Mouse (Mus musculus) forebrain, embryonic 15.5 days (tissue): ENCODE data around the gene Tbx21. TPM values are rescaled to one million over a fixed set of nuclear protein-coding genes. Genes with fewer than 3 reads are reported as not detected.
A peak's percentile ranks its signal among the peaks of the same experiment; 100 is the strongest.

ENCODE experiments used
- ATAC-seq: fragments of 200-750 bp; cut with Nextera tagmentation; replicated peaks from 2 replicates; pipeline ENCODE4 v1.8.0; 2017; ENCODE audit warnings: mild to moderate bottlenecking, moderate TSS enrichment, moderate library complexity
- H3K27ac ChIP-seq: fragments of 300-500 bp; sonication (generic); replicated peaks from 2 replicates; pipeline ENCODE4 v1.5.1; 2015; ENCODE audit warnings: mild to moderate bottlenecking, inconsistent platforms
- H3K27me3 ChIP-seq: fragments of 300-500 bp; sonication (generic); 2 replicates; pipeline ENCODE4 v1.6.1; 2015; ENCODE audit warnings: inconsistent platforms
- H3K36me3 ChIP-seq: fragments of 300-500 bp; sonication (generic); 2 replicates; pipeline ENCODE4 v1.6.1; 2015; ENCODE audit warnings: mild to moderate bottlenecking, inconsistent platforms
- H3K4me1 ChIP-seq: fragments of 300-500 bp; sonication (generic); 2 replicates; pipeline ENCODE4 v1.6.1; 2015; ENCODE audit warnings: inconsistent platforms
- H3K4me2 ChIP-seq: fragments of 300-500 bp; sonication (generic); replicated peaks from 2 replicates; pipeline ENCODE4 v1.6.1; 2015; ENCODE audit warnings: mild to moderate bottlenecking, inconsistent platforms
- H3K4me3 ChIP-seq: fragments of 300-500 bp; sonication (generic); 2 replicates; pipeline ENCODE4 v1.5.1; 2015; ENCODE audit warnings: mild to moderate bottlenecking, inconsistent platforms
- H3K9ac ChIP-seq: fragments of 300-500 bp; sonication (generic); replicated peaks from 2 replicates; pipeline ENCODE4 v1.6.1; 2015; ENCODE audit warnings: mild to moderate bottlenecking, inconsistent platforms
- H3K9me3 ChIP-seq: fragments of 300-500 bp; sonication (generic); 2 replicates; pipeline ENCODE4 v1.6.1; 2016; ENCODE audit warnings: inconsistent platforms
- WGBS: fragments of 180-500 bp; shearing (Covaris S2); methylation state at CpG from one replicate; pipeline ENCODE4 v1.1.7; 2015; ENCODE audit warnings: mixed read lengths; 5-methylcytosine and 5-hydroxymethylcytosine counted together
- polyA plus RNA-seq: library from polyadenylated mRNA; unstranded; fragments of >200 nt; fragmentation: Nextera tagmentation; extraction: Ambion mirVana; gene quantifications from 2 replicates; pipeline ENCODE4 v1.2.1, GENCODE M21; 2015

The Tbx21 gene
- polyA plus RNA-seq, 1 experiment from 2014 or later = 0.22 TPM

GRCm38 (mm10) chr11:97071129-97071528 lies 44.0 kb downstream of the Tbx21 start:
- H3K27ac ChIP-seq = no peak overlapping the region
- H3K9ac ChIP-seq = no peak overlapping the region
- H3K4me3 ChIP-seq = no peak overlapping the region
- H3K9me3 ChIP-seq = no peaks in the 10 kb centered on the region
- no peaks in the 10 kb centered on the region for H3K27me3 ChIP-seq
- 66% methylated on average over 1 of the region's 1 CpGs for WGBS
- H3K4me1 ChIP-seq = no peaks in the 10 kb centered on the region
- peaks cover 5% of the 10 kb centered on the region; the same call in 1 of the 2 replicates for H3K36me3 ChIP-seq
- ATAC-seq = no peak
- no peak overlapping the region for H3K4me2 ChIP-seq

- H3K4me3 ChIP-seq = no peak overlapping the region
- no peak overlapping the region for H3K9ac ChIP-seq
- peaks cover 5% of the 10 kb centered on the region; the same call in 1 of the 2 replicates for H3K36me3 ChIP-seq
- ATAC-seq = no peak
- H3K4me2 ChIP-seq = no peak overlapping the region
- no peaks in the 10 kb centered on the region for H3K4me1 ChIP-seq
- no peak overlapping the region for H3K27ac ChIP-seq
- WGBS = 95% methylated on average over 2 of the region's 2 CpGs
- H3K9me3 ChIP-seq = no peaks in the 10 kb centered on the region
- no peaks in the 10 kb centered on the region for H3K27me3 ChIP-seq
These were observed 45.4 kb downstream of the Tbx21 start for GRCm38 (mm10) chr11:97069770-97070169.

DNA sequence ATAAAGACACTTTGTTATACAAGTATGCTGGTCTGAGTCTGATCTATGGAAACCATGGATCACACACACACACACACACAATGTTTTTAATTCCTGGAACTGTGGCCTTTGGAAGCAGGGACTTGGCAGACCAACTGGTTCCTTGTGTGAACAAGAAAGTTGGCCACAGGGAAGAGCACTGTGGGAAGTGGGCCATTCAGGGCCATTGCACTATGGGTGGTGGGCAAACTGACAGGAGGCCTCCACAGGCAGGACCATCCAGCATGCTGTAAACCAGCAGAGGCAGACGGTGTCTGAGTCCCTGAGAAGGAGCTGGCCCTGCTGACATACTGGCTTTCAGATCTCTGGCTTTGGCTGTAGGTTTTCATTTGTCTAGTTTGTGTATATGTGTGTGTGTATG lies 45.8 kb downstream of the Tbx21 start:
- H3K27me3 ChIP-seq = no peaks in the 10 kb centered on the region
- H3K9ac ChIP-seq = no peak overlapping the region
- H3K4me3 ChIP-seq = no peak overlapping the region
- ATAC-seq = no peak
- H3K9me3 ChIP-seq = no peaks in the 10 kb centered on the region
- H3K27ac ChIP-seq = no peak overlapping the region
- H3K4me1 ChIP-seq = no peaks in the 10 kb centered on the region
- H3K36me3 ChIP-seq = peaks cover 5% of the 10 kb centered on the region; the same call in 1 of the 2 replicates
- no peak overlapping the region for H3K4me2 ChIP-seq
- WGBS = 50% methylated on average over 1 of the region's 1 CpGs

- no peak for ATAC-seq
These were observed 48.3 kb downstream of the Tbx21 start for GRCm38 (mm10) chr11:97066656-97067360.

DNA sequence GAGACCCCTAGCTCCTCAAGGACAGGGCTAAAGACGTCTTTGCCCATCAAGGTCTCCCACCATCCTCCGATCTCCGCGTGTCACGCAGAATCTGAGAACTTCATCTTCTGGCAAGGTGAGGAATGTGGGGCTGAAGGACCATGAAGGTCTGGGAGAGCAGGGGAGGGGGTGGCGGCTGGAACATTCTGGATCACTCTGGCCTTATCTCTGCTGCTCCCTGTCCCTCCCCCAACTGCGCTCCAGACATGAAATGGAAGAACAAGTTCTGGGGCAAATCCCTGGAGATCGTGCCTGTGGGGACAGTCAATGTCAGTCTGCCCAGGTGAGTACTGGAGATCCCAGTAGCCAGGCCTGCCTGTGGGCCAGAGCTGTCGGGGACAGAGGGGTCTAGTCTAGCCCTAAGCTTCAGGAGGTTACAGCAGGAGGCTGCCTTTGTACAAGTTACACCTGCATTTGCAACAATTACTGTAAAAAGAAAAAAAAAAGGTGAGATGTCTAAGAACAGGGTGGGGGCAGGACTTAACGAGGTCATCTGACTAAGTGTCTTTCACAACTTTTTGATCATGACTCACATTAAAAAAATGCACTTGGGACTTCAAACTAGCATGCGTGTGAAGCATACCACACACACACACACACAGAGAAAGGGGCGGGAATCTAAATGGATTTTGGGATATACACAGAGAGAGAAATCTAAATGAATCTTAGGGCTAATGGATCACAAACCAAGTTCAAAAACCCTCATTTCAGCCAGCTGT lies 49.4 kb downstream of the Tbx21 start:
- 89% methylated on average over 12 of the region's 12 CpGs for WGBS
- H3K4me3 ChIP-seq = no peak overlapping the region
- no peak overlapping the region for H3K4me2 ChIP-seq
- peaks cover 3% of the 10 kb centered on the region for H3K4me1 ChIP-seq
- H3K27me3 ChIP-seq = no peaks in the 10 kb centered on the region
- H3K9ac ChIP-seq = no peak overlapping the region
- peaks cover 11% of the 10 kb centered on the region; the same call in 1 of the 2 replicates for H3K36me3 ChIP-seq
- H3K27ac ChIP-seq = no peak overlapping the region
- no peak for ATAC-seq
- no peaks in the 10 kb centered on the region for H3K9me3 ChIP-seq

More at GRCm38 (mm10) chr11:97066656-97067360, 48.3 kb downstream of the Tbx21 start:
- Histone ChIP-seq H3K9me3 (no peaks in the 10 kb centered on the region), H3K27me3 (no peaks in the 10 kb centered on the region), H3K27ac (no peak overlapping the region), H3K4me1 (peaks cover 3% of the 10 kb centered on the region), H3K36me3 (peaks cover 5% of the 10 kb centered on the region; the same call in 1 of the 2 replicates), H3K4me3 (no peak overlapping the region), H3K9ac (no peak overlapping the region), H3K4me2 (no peak overlapping the region)
- 49% methylated on average over 22 of the region's 22 CpGs for WGBS

- peaks cover 21% of the 10 kb centered on the region; the same call in 1 of the 2 replicates for H3K36me3 ChIP-seq
- no peak overlapping the region for H3K4me3 ChIP-seq
- H3K4me2 ChIP-seq = no peak overlapping the region
- H3K27ac ChIP-seq = peak overlapping the region; percentile 55
- H3K4me1 ChIP-seq = peaks cover 3% of the 10 kb centered on the region
- WGBS = 83% methylated on average over 3 of the region's 3 CpGs
- no peak for ATAC-seq
- no peaks in the 10 kb centered on the region for H3K27me3 ChIP-seq
- H3K9me3 ChIP-seq = no peaks in the 10 kb centered on the region
- no peak overlapping the region for H3K9ac ChIP-seq
These were observed 51.2 kb downstream of the Tbx21 start for GRCm38 (mm10) chr11:97063921-97064295.

- Histone ChIP-seq H3K27me3 (no peaks in the 10 kb centered on the region), H3K9me3 (no peaks in the 10 kb centered on the region), H3K4me1 (peaks cover 3% of the 10 kb centered on the region), H3K4me3 (no peak overlapping the region), H3K36me3 (peaks cover 22% of the 10 kb centered on the region; the same call in 1 of the 2 replicates), H3K27ac (peak overlapping the region; percentile 55), H3K9ac (no peak overlapping the region), H3K4me2 (no peak overlapping the region)
- ATAC-seq = 0 out of 2 replicates have a peak, but pooled peaks have one; percentile 13
- WGBS = 8% methylated on average over 9 of the region's 9 CpGs
These were observed 51.7 kb downstream of the Tbx21 start for GRCm38 (mm10) chr11:97063274-97063920.

- H3K27ac ChIP-seq = no peak overlapping the region
- peaks cover 25% of the 10 kb centered on the region for H3K4me1 ChIP-seq
- no peak overlapping the region; the same call in 1 of the 2 replicates for H3K4me3 ChIP-seq
- H3K27me3 ChIP-seq = no peaks in the 10 kb centered on the region
- no peaks in the 10 kb centered on the region for H3K9me3 ChIP-seq
- H3K9ac ChIP-seq = no peak overlapping the region
- WGBS = 34% methylated on average over 11 of the region's 11 CpGs
- ATAC-seq = no peak
- H3K36me3 ChIP-seq = peaks cover 32% of the 10 kb centered on the region
- H3K4me2 ChIP-seq = no peak overlapping the region
These were observed 62.9 kb downstream of the Tbx21 start for GRCm38 (mm10) chr11:97052219-97052646.

DNA sequence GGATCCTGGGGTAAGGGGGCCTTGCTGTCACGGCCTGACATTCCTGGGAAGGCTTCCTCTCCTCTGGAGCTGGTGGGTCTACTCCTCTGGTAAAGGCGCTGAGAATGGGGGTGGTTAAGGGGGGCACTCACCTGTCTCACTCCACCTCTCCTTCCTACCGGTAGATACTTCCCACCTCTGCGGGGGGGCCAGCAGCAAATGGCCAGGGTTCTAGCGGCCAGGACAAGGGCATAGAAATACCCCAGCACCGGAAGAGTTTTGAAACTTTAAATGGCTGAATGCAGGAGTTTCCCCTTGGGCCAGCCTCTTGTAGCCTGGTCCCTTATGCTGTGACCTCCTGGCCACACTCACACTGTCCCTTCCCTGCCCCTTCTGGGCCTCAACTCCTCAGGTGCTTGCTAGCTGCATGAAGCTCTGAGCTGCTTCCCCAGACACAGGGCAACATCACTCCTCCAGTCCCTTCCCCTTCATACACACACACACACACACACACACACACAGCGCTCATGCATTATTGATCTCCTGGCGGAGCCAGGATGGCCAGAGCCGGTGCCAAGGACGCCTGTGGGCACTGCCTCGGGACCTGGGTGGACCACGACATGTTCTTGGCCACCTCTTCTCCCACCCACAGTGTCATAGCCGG lies 64.1 kb downstream of the Tbx21 start:
- Histone ChIP-seq H3K9ac (peak overlapping the region; percentile 85), H3K36me3 (peaks cover 28% of the 10 kb centered on the region), H3K9me3 (no peaks in the 10 kb centered on the region), H3K4me3 (peak overlapping the region; percentile 67), H3K4me1 (peaks cover 25% of the 10 kb centered on the region), H3K27me3 (no peaks in the 10 kb centered on the region), H3K27ac (peak overlapping the region; percentile 65), H3K4me2 (peak overlapping the region; percentile 90)
- ATAC-seq = peak; percentile 17; the same call in 1 of the 2 replicates
- WGBS = 18% methylated on average over 13 of the region's 13 CpGs

- H3K9me3 ChIP-seq = no peaks in the 10 kb centered on the region
- ATAC-seq = peak; percentile 89
- H3K4me3 ChIP-seq = peak within 1 kb of the TSS; percentile 67
- H3K9ac ChIP-seq = peak within 1 kb of the TSS; percentile 85
- WGBS = 7% methylated on average over 18 of the region's 18 CpGs
- peak within 1 kb of the TSS; percentile 90 for H3K4me2 ChIP-seq
- H3K27ac ChIP-seq = peak within 1 kb of the TSS; percentile 65
- H3K36me3 ChIP-seq = peaks cover 22% of the 10 kb centered on the region
- H3K27me3 ChIP-seq = no peaks in the 10 kb centered on the region
- H3K4me1 ChIP-seq = peaks cover 25% of the 10 kb centered on the region
These were observed 64.8 kb downstream of the Tbx21 start, which contains the start of gene Osbpl7 for GRCm38 (mm10) chr11:97050216-97050943. Gene Osbpl7, plus strand, starts transcription at chr11:97050628.

- 84% methylated on average over 6 of the region's 6 CpGs for WGBS
- Histone ChIP-seq H3K4me2 (no peak overlapping the region), H3K36me3 (peaks cover 14% of the 10 kb centered on the region), H3K9ac (no peak overlapping the region), H3K27ac (no peak overlapping the region), H3K27me3 (no peaks in the 10 kb centered on the region), H3K4me3 (no peak overlapping the region), H3K4me1 (peaks cover 25% of the 10 kb centered on the region), H3K9me3 (no peaks in the 10 kb centered on the region)
- ATAC-seq = no peak
These were observed 65.5 kb downstream of the Tbx21 start for GRCm38 (mm10) chr11:97049492-97050085.
